Mouse (Mus musculus) frontal cortex, postnatal 10 days (tissue): ENCODE data around the gene Irak3.
"Not testable (repeated sequence)": the region's sequence is repeated elsewhere in the genome, so short reads cannot be mapped to it uniquely, and the experiment has no call there.

ENCODE experiments used
- DNase-seq, 2 experiments: peaks; one replicate each; pipeline ENCODE4 v3.0.0; 2022; ENCODE audit warnings: low spot score in 2 of 2, mixed read lengths in 1 of 2

Gene Irak3

GRCm38 (mm10) chr10:120201961-120202402, at the start of gene Irak3:
Irak3 (minus strand) TSS chr10:120202130.
- DNase-seq = peak in 1 of 2 experiments; percentile 77

- no peak for DNase-seq
Measured at GRCm38 (mm10) chr10:120250911-120251683, 49.2 kb upstream of the Irak3 start.

GRCm38 (mm10) chr10:120246994-120247750, 45.2 kb upstream of the Irak3 start:
- peak in 1 of 2 experiments; percentile 28 for DNase-seq

- DNase-seq = no peak
Measured at GRCm38 (mm10) chr10:120245681-120246080, 43.8 kb upstream of the Irak3 start.

GRCm38 (mm10) chr10:120242421-120242820, 40.5 kb upstream of the Irak3 start:
- DNase-seq = no peak

GRCm38 (mm10) chr10:120239476-120239875, 37.5 kb upstream of the Irak3 start:
- DNase-seq = no peak

GRCm38 (mm10) chr10:120238241-120238640, 36.3 kb upstream of the Irak3 start:
- DNase-seq = no peak

GRCm38 (mm10) chr10:120236855-120237254, 34.9 kb upstream of the Irak3 start:
- no peak for DNase-seq

- peak in 1 of 2 experiments; percentile 55 for DNase-seq
Measured at GRCm38 (mm10) chr10:120233655-120234367, 31.9 kb upstream of the Irak3 start.

- peak in 1 of 2 experiments; percentile 27 for DNase-seq
Measured at GRCm38 (mm10) chr10:120231718-120232117, 29.8 kb upstream of the Irak3 start.

- peak; percentile 63 to 80 for DNase-seq
Measured at GRCm38 (mm10) chr10:120226871-120227661, 25.1 kb upstream of the Irak3 start, which contains the start of gene Llph. Llph (plus strand) TSS chr10:120227070.

GRCm38 (mm10) chr10:120220776-120221175, 18.8 kb upstream of the Irak3 start:
- no peak for DNase-seq

- no peak for DNase-seq
Measured at GRCm38 (mm10) chr10:120219578-120220359, 17.8 kb upstream of the Irak3 start.

GRCm38 (mm10) chr10:120218996-120219395, 17.1 kb upstream of the Irak3 start:
- DNase-seq = no peak

GRCm38 (mm10) chr10:120217099-120217498, 15.2 kb upstream of the Irak3 start:
- DNase-seq = not testable (repeated sequence)

GRCm38 (mm10) chr10:120210096-120210495, 8.2 kb upstream of the Irak3 start:
- no peak for DNase-seq

- DNase-seq = no peak
Measured at GRCm38 (mm10) chr10:120209539-120209925, 7.6 kb upstream of the Irak3 start.

GRCm38 (mm10) chr10:120208575-120209538, 6.9 kb upstream of the Irak3 start:
- DNase-seq = peak; percentile 80 to 84

- DNase-seq = no peak
Measured at GRCm38 (mm10) chr10:120208015-120208414, 6.1 kb upstream of the Irak3 start.
